8 mouse cellular contexts compared by ENCODE assay signal in genomic region chr3:51701281-51701751, GRCm38 (mm10). TPM values are rescaled to one million over a fixed set of nuclear protein-coding genes. Genes with fewer than 3 reads are reported as not detected.
DNase-seq lines count a peak whose midpoint lies in the region; ATAC-seq lines count a peak whose summit lies in the region.

No protein-coding gene starts in this region.

- 0% methylated on average over 27 of the region's 27 CpGs for WGBS in hindbrain, embryonic 11.5 days
- WGBS in lung, embryonic 16.5 days, result 0% methylated on average over 27 of the region's 27 CpGs

- H3K36me3 ChIP-seq in hindbrain, embryonic 11.5 days (ENCODE audit: control insufficient read depth, insufficient read depth, low read length), result no peaks in the 10 kb centered on the region
- no peaks in the 10 kb centered on the region; the same call in 1 of the 2 replicates for H3K36me3 ChIP-seq in lung, embryonic 16.5 days (ENCODE audit: control insufficient read depth, insufficient read depth, low read length)

- peak overlapping the region; percentile 13 for H3K4me3 ChIP-seq in hindbrain, embryonic 11.5 days (ENCODE audit: low read depth, low read length)
- peak overlapping the region; percentile 45 for H3K4me3 ChIP-seq in lung, embryonic 16.5 days (ENCODE audit: low read length)

- no peaks in the 10 kb centered on the region for H3K27me3 ChIP-seq in hindbrain, embryonic 11.5 days (ENCODE audit: control insufficient read depth, insufficient read depth, low read length)
- H3K27me3 ChIP-seq in lung, embryonic 16.5 days (ENCODE audit: control insufficient read depth, insufficient read depth, low read depth, low read length), result no peaks in the 10 kb centered on the region

- peak overlapping the region; percentile 41 for H3K4me2 ChIP-seq in hindbrain, embryonic 11.5 days (replicated peaks; ENCODE audit: low read depth, low read length)
- peak overlapping the region; percentile 82 for H3K4me2 ChIP-seq in lung, embryonic 16.5 days (ENCODE audit: low read depth, low read length)

- H3K9me3 ChIP-seq in hindbrain, embryonic 11.5 days (ENCODE audit: control insufficient read depth, low read length), result no peaks in the 10 kb centered on the region
- no peaks in the 10 kb centered on the region for H3K9me3 ChIP-seq in lung, embryonic 16.5 days (ENCODE audit: control insufficient read depth, low read length)

- peak overlapping the region; percentile 93 for H3K27ac ChIP-seq in hindbrain, embryonic 11.5 days (ENCODE audit: low read depth, low read length)
- H3K27ac ChIP-seq in lung, embryonic 16.5 days (ENCODE audit: low read length), result peak overlapping the region; percentile 75

- peak; percentile 82 for DNase-seq in Muller cell, postnatal 12 days (ENCODE audit: inconsistent ontology term)
- peak; percentile 97 for DNase-seq in cerebellum, adult 9-10 months
- peak; percentile 31 to 71 for DNase-seq in frontal cortex, adult 2 months (ENCODE audit: extremely low spot score in 1 of 2, low spot score in 1 of 2)
- peak; percentile 95 for DNase-seq in hindbrain, embryonic 11.5 days (ENCODE audit: low spot score)
- DNase-seq in layer of hippocampus, adult 9-11 months, result peak; percentile 67
- peak; percentile 49 for DNase-seq in ovary, postnatal 14 days (ENCODE audit: low spot score)
- DNase-seq in thymus, postnatal 25 days, result peak; percentile 78

- ATAC-seq in hindbrain, embryonic 11.5 days (ENCODE audit: low FRiP score), result peak; percentile 97
- ATAC-seq in lung, embryonic 16.5 days (ENCODE audit: low read depth), result peak; percentile 92

- peak overlapping the region; percentile 62 for H3K9ac ChIP-seq in hindbrain, embryonic 11.5 days (ENCODE audit: low read depth, low read length)
- H3K9ac ChIP-seq in lung, embryonic 16.5 days (ENCODE audit: low read length), result peak overlapping the region; percentile 65

- peaks cover 11% of the 10 kb centered on the region for H3K4me1 ChIP-seq in hindbrain, embryonic 11.5 days (replicated peaks; ENCODE audit: control insufficient read depth, insufficient read depth, low read length)
- peaks cover 24% of the 10 kb centered on the region for H3K4me1 ChIP-seq in lung, embryonic 16.5 days (replicated peaks; ENCODE audit: control insufficient read depth, insufficient read depth, low read length)

RNA-seq across cellular contexts. Expression of gene Mgst2, which starts 41.2 kb away (rescaled TPM):
- polyA plus RNA-seq in frontal cortex, adult 2 months (2012; rRNA removed), result 0.24 and 0.36 TPM in 2 replicates
- polyA plus RNA-seq in hindbrain, embryonic 11.5 days (2014; fragmentation: Nextera tagmentation; extraction: Ambion mirVana), result 0.09 TPM in 1 of 2 replicates, not detected in the other
- polyA plus RNA-seq in lung, embryonic 16.5 days (2015; fragmentation: Nextera tagmentation; extraction: Ambion mirVana), result 5.4 and 6.9 TPM in 2 replicates

Comparison
In these comparisons a context has a peak if more than half of its experiments do, and no peak if none do; other contexts are left out.
1. Peak in every context shown above with its lines: DNase-seq, ATAC-seq, H3K4me3 ChIP-seq and H3K27ac ChIP-seq.